ENCODE assay signal across 8 mouse cellular contexts in genomic region chr8:124652546-124652945, GRCm38 (mm10). TPM values are rescaled to one million over a fixed set of nuclear protein-coding genes. Genes with fewer than 3 reads are reported as not detected.
A peak's percentile ranks its signal among the peaks of the same experiment; 100 is the strongest.
DNase-seq lines count a peak whose midpoint lies in the region; ATAC-seq lines count a peak whose summit lies in the region.

No protein-coding gene starts in this region.

- 0 out of 2 replicates have a peak overlapping the region, but pooled peaks have one; percentile 3 for H3K9ac ChIP-seq in lung, embryonic 16.5 days (ENCODE audit: low read length)
- peak overlapping the region; percentile 27; the same call in 1 of the 2 replicates for H3K9ac ChIP-seq in embryonic facial prominence, embryonic 13.5 days
- H3K9ac ChIP-seq in stomach, embryonic 14.5 days (replicated peaks; ENCODE audit: low read depth, low read length): no peak overlapping the region

- no peak overlapping the region for H3K4me2 ChIP-seq in lung, embryonic 16.5 days (ENCODE audit: low read depth, low read length)
- no peak overlapping the region for H3K4me2 ChIP-seq in embryonic facial prominence, embryonic 13.5 days
- no peak overlapping the region for H3K4me2 ChIP-seq in stomach, embryonic 14.5 days (replicated peaks; ENCODE audit: low read depth, low read length)

- no peak for DNase-seq in lung, postnatal 25 days (ENCODE audit: low spot score)
- DNase-seq in kidney, postnatal 10 days: peak; percentile 60
- no peak for DNase-seq in layer of hippocampus, postnatal 25 days (ENCODE audit: extremely low spot score in 1 of 2, low spot score in 1 of 2)
- DNase-seq in thymus, postnatal 14 days: no peak

- peak overlapping the region; percentile 82 for H3K27ac ChIP-seq in lung, embryonic 16.5 days (ENCODE audit: low read length)
- peak overlapping the region; percentile 72 for H3K27ac ChIP-seq in embryonic facial prominence, embryonic 13.5 days
- peak overlapping the region; percentile 62; the same call in 1 of the 2 replicates for H3K27ac ChIP-seq in stomach, embryonic 14.5 days (ENCODE audit: low read length)

- H3K36me3 ChIP-seq in lung, embryonic 16.5 days (ENCODE audit: control insufficient read depth, insufficient read depth, low read length): peaks cover 6% of the 10 kb centered on the region
- H3K36me3 ChIP-seq in embryonic facial prominence, embryonic 13.5 days: peaks cover 26% of the 10 kb centered on the region
- H3K36me3 ChIP-seq in stomach, embryonic 14.5 days (ENCODE audit: control insufficient read depth, insufficient read depth, low read length): peaks cover 16% of the 10 kb centered on the region

- no peak overlapping the region for H3K4me3 ChIP-seq in lung, embryonic 16.5 days (ENCODE audit: low read length)
- H3K4me3 ChIP-seq in embryonic facial prominence, embryonic 13.5 days: no peak overlapping the region
- no peak overlapping the region for H3K4me3 ChIP-seq in stomach, embryonic 14.5 days (ENCODE audit: low read depth, low read length)

- H3K27me3 ChIP-seq in lung, embryonic 16.5 days (ENCODE audit: control insufficient read depth, insufficient read depth, low read depth, low read length): no peaks in the 10 kb centered on the region
- H3K27me3 ChIP-seq in embryonic facial prominence, embryonic 13.5 days: no peaks in the 10 kb centered on the region
- H3K27me3 ChIP-seq in stomach, embryonic 14.5 days (ENCODE audit: control insufficient read depth, insufficient read depth, low read length): no peaks in the 10 kb centered on the region

- ATAC-seq in lung, embryonic 16.5 days (ENCODE audit: low read depth): peak; percentile 90
- ATAC-seq in embryonic facial prominence, embryonic 13.5 days (ENCODE audit: insufficient number of reproducible peaks, insufficient read depth, low FRiP score, low TSS enrichment, low read depth): no peak
- peak; percentile 66; the same call in 1 of the 2 replicates for ATAC-seq in stomach, embryonic 14.5 days (ENCODE audit: insufficient number of reproducible peaks, insufficient read depth, low FRiP score, low read depth)
- ATAC-seq in activated CD4-positive, CD25-positive, alpha-beta regulatory T cell, adult 4 months: no peak

- H3K4me1 ChIP-seq in lung, embryonic 16.5 days (replicated peaks; ENCODE audit: control insufficient read depth, insufficient read depth, low read length): peaks cover 46% of the 10 kb centered on the region
- peaks cover 27% of the 10 kb centered on the region for H3K4me1 ChIP-seq in embryonic facial prominence, embryonic 13.5 days
- peaks cover 28% of the 10 kb centered on the region for H3K4me1 ChIP-seq in stomach, embryonic 14.5 days (ENCODE audit: control insufficient read depth, insufficient read depth, low read length)

- WGBS in lung, embryonic 16.5 days: 18% methylated on average over 4 of the region's 4 CpGs
- WGBS in embryonic facial prominence, embryonic 13.5 days: 31% methylated on average over 4 of the region's 4 CpGs
- 16% methylated on average over 4 of the region's 4 CpGs for WGBS in stomach, embryonic 14.5 days

- H3K9me3 ChIP-seq in lung, embryonic 16.5 days (ENCODE audit: control insufficient read depth, low read length): no peaks in the 10 kb centered on the region
- no peaks in the 10 kb centered on the region for H3K9me3 ChIP-seq in embryonic facial prominence, embryonic 13.5 days
- no peaks in the 10 kb centered on the region for H3K9me3 ChIP-seq in stomach, embryonic 14.5 days (ENCODE audit: control insufficient read depth, low read depth, low read length)

RNA-seq across cellular contexts. Expression of gene 2310022B05Rik, which starts 10.6 kb away (rescaled TPM):
- polyA plus RNA-seq in lung, embryonic 16.5 days (2015; fragmentation: Nextera tagmentation; extraction: Ambion mirVana): 26.3 and 30.1 TPM in 2 replicates
- 29.0 and 29.9 TPM in 2 replicates for polyA plus RNA-seq in embryonic facial prominence, embryonic 13.5 days (2015; fragmentation: Nextera tagmentation; extraction: Ambion mirVana)
- 40.3 and 41.6 TPM in 2 replicates for polyA plus RNA-seq in stomach, embryonic 14.5 days (2014; fragmentation: Nextera tagmentation; extraction: Ambion mirVana)
- total RNA-seq in layer of hippocampus, postnatal 25 days (2021): 10 to 100 TPM; 83.2 to 86.9 TPM
- 1 to 10 TPM in 1 of 2 experiments, under 1 TPM in 1; 0.82 to 1.3 TPM for polyA plus RNA-seq in activated CD4-positive, CD25-positive, alpha-beta regulatory T cell, adult 4 months (2017; shearing (Covaris generic))

Comparison
In these comparisons a context has a peak if more than half of its experiments do, and no peak if none do; other contexts are left out.
1. ATAC-seq: peak in lung, embryonic 16.5 days (single experiment) and stomach, embryonic 14.5 days (single experiment); none in embryonic facial prominence, embryonic 13.5 days (single experiment) and activated CD4-positive, CD25-positive, alpha-beta regulatory T cell, adult 4 months (single experiment).
2. RNA of gene 2310022B05Rik, which starts 10.6 kb away (polyA plus RNA-seq): 40.3 to 41.6 TPM in stomach, embryonic 14.5 days, 26.3 to 30.1 TPM in lung, embryonic 16.5 days and 29.0 to 29.9 TPM in embryonic facial prominence, embryonic 13.5 days; 0.82 to 1.3 TPM in activated CD4-positive, CD25-positive, alpha-beta regulatory T cell, adult 4 months; every median in the first group is over 10 times any median in the second.
3. Peak in every context shown above with its lines, with median percentiles within 50 percentile points of each other: H3K27ac ChIP-seq.